Mouse (Mus musculus) lung, postnatal 0 days (tissue): Measurements from ENCODE around the gene Abcc6.

Source experiments
- CTCF ChIP-seq: IDR thresholded peaks from 2 replicates; pipeline ENCODE4 v1.5.1; 2016; ENCODE audit warnings: antibody characterized with exemption, mild to moderate bottlenecking
- EP300 ChIP-seq: IDR thresholded peaks from 2 replicates; pipeline ENCODE4 v1.6.1; 2016; ENCODE audit warnings: antibody characterized with exemption, mild to moderate bottlenecking, control low read depth

GRCm38 (mm10) chr7:46002748-46003147 lies 27.4 kb downstream of the Abcc6 start:
- peak; percentile 33; the same call in 1 of the 2 replicates for TF ChIP-seq CTCF
- no peak for TF ChIP-seq EP300
